ENCODE assay signal across 9 mouse cellular contexts in genomic region chr11:116850085-116850484, GRCm38 (mm10). TPM values are rescaled to one million over a fixed set of nuclear protein-coding genes. Genes with fewer than 3 reads are reported as not detected.
DNase-seq lines count a peak whose midpoint lies in the region; ATAC-seq lines count a peak whose summit lies in the region.
"Had no signal": no experiment of that assay in that cellular context is flagged by ENCODE, and none has a peak within 500 bp of the region (broad histone marks: within the 10 kb centered on the region; RNA-seq: fewer than 3 reads in every experiment).

No protein-coding gene starts in this region.

- no peak overlapping the region for H3K27ac ChIP-seq in neural tube, embryonic 11.5 days (ENCODE audit: low read depth, low read length)
- H3K27ac ChIP-seq in forebrain, embryonic 14.5 days (ENCODE audit: low read depth, low read length), result no peak overlapping the region
- H3K27ac ChIP-seq in liver, embryonic 12.5 days, result peak overlapping the region; percentile 99

- peak overlapping the region; percentile 73 for H3K4me3 ChIP-seq in neural tube, embryonic 11.5 days (ENCODE audit: low read depth, low read length)
- peak overlapping the region; percentile 99 for H3K4me3 ChIP-seq in forebrain, embryonic 14.5 days (ENCODE audit: low read depth, low read length)
- H3K4me3 ChIP-seq in liver, embryonic 12.5 days, result peak overlapping the region; percentile 99

- H3K9ac ChIP-seq in neural tube, embryonic 11.5 days (ENCODE audit: low read length), result no peak overlapping the region
- H3K9ac ChIP-seq in forebrain, embryonic 14.5 days (ENCODE audit: low read length), result 0 out of 2 replicates have a peak overlapping the region, but pooled peaks have one; percentile 96
- peak overlapping the region; percentile 99 for H3K9ac ChIP-seq in liver, embryonic 12.5 days

- no peaks in the 10 kb centered on the region for H3K27me3 ChIP-seq in neural tube, embryonic 11.5 days (ENCODE audit: control insufficient read depth, insufficient read depth, low read length)
- no peaks in the 10 kb centered on the region for H3K27me3 ChIP-seq in forebrain, embryonic 14.5 days (replicated peaks; ENCODE audit: control insufficient read depth, insufficient read depth, low read length)
- H3K27me3 ChIP-seq in liver, embryonic 12.5 days (replicated peaks), result no peaks in the 10 kb centered on the region

- peak overlapping the region; percentile 87; the same call in 1 of the 2 replicates for H3K4me2 ChIP-seq in neural tube, embryonic 11.5 days (ENCODE audit: low read depth)
- H3K4me2 ChIP-seq in forebrain, embryonic 14.5 days (ENCODE audit: low read length), result peak overlapping the region; percentile 84
- peak overlapping the region; percentile 91 for H3K4me2 ChIP-seq in liver, embryonic 12.5 days

- no peak for ATAC-seq in neural tube, embryonic 11.5 days (ENCODE audit: insufficient read depth, low FRiP score, low TSS enrichment)
- ATAC-seq in forebrain, embryonic 14.5 days, result no peak
- ATAC-seq in liver, embryonic 12.5 days, result no peak

- no peaks in the 10 kb centered on the region for H3K36me3 ChIP-seq in neural tube, embryonic 11.5 days (ENCODE audit: control insufficient read depth, insufficient read depth, low read length)
- peaks cover 52% of the 10 kb centered on the region for H3K36me3 ChIP-seq in forebrain, embryonic 14.5 days (ENCODE audit: control insufficient read depth, insufficient read depth, low read length)
- peaks cover 64% of the 10 kb centered on the region for H3K36me3 ChIP-seq in liver, embryonic 12.5 days

- 75% methylated on average over 4 of the region's 4 CpGs for WGBS in neural tube, embryonic 11.5 days
- WGBS in forebrain, embryonic 14.5 days, result 60% methylated on average over 4 of the region's 4 CpGs
- 30% methylated on average over 4 of the region's 4 CpGs for WGBS in liver, embryonic 12.5 days (ENCODE audit: insufficient replicate concordance)

- H3K4me1 ChIP-seq in neural tube, embryonic 11.5 days (ENCODE audit: control insufficient read depth, insufficient read depth, low read length), result peaks cover 16% of the 10 kb centered on the region
- peaks cover 22% of the 10 kb centered on the region for H3K4me1 ChIP-seq in forebrain, embryonic 14.5 days (ENCODE audit: control insufficient read depth, insufficient read depth, low read length)
- peaks cover 62% of the 10 kb centered on the region for H3K4me1 ChIP-seq in liver, embryonic 12.5 days

- H3K9me3 ChIP-seq in neural tube, embryonic 11.5 days (ENCODE audit: control insufficient read depth, low read length), result no peaks in the 10 kb centered on the region
- no peaks in the 10 kb centered on the region for H3K9me3 ChIP-seq in forebrain, embryonic 14.5 days (replicated peaks; ENCODE audit: control insufficient read depth, low read length)
- no peaks in the 10 kb centered on the region for H3K9me3 ChIP-seq in liver, embryonic 12.5 days (replicated peaks)

- no peak for DNase-seq in neural tube, embryonic 11.5 days (ENCODE audit: low spot score)
- DNase-seq in neural tube, embryonic 10.5 days (ENCODE audit: extremely low spot score, low spot score), result no peak
- no peak for DNase-seq in forebrain, embryonic 14.5 days (ENCODE audit: low spot score)
- DNase-seq in right cerebral cortex, postnatal 4 days, result no peak
- DNase-seq in natural killer cell, adult 2 months (ENCODE audit: low spot score in 2 of 2), result no peak
- no peak for DNase-seq in frontal cortex, postnatal 36 days (ENCODE audit: low spot score in 2 of 2)
- DNase-seq: adrenal gland, postnatal 14 days; thymus, postnatal 4 days had no signal

RNA-seq across cellular contexts. Expression of gene Mfsd11, which starts 2.2 kb away (rescaled TPM):
- 33.2 and 41.1 TPM in 2 replicates for polyA plus RNA-seq in neural tube, embryonic 11.5 days (2014; fragmentation: Nextera tagmentation; extraction: Ambion mirVana)
- 31.8 and 46.6 TPM in 2 replicates for polyA plus RNA-seq in forebrain, embryonic 14.5 days (2014; fragmentation: Nextera tagmentation; extraction: Ambion mirVana)
- polyA plus RNA-seq in liver, embryonic 12.5 days (2016; fragmentation: Nextera tagmentation; extraction: Ambion mirVana), result 13.6 and 15.0 TPM in 2 replicates

RNA-seq across cellular contexts. Expression of gene Srsf2, which starts 2.8 kb away (rescaled TPM):
- 917 and 938 TPM in 2 replicates for polyA plus RNA-seq in neural tube, embryonic 11.5 days (2014; fragmentation: Nextera tagmentation; extraction: Ambion mirVana)
- polyA plus RNA-seq in forebrain, embryonic 14.5 days (2014; fragmentation: Nextera tagmentation; extraction: Ambion mirVana), result 639 and 644 TPM in 2 replicates
- 801 and 808 TPM in 2 replicates for polyA plus RNA-seq in liver, embryonic 12.5 days (2016; fragmentation: Nextera tagmentation; extraction: Ambion mirVana)

RNA-seq across cellular contexts. Expression of gene Jmjd6, which starts 6.8 kb away (rescaled TPM):
- polyA plus RNA-seq in neural tube, embryonic 11.5 days (2014; fragmentation: Nextera tagmentation; extraction: Ambion mirVana), result 86.0 and 88.4 TPM in 2 replicates
- polyA plus RNA-seq in forebrain, embryonic 14.5 days (2014; fragmentation: Nextera tagmentation; extraction: Ambion mirVana), result 64.6 and 81.1 TPM in 2 replicates
- polyA plus RNA-seq in liver, embryonic 12.5 days (2016; fragmentation: Nextera tagmentation; extraction: Ambion mirVana), result 58.2 and 61.6 TPM in 2 replicates

RNA-seq across cellular contexts. Expression of gene Mettl23, which starts 7.0 kb away (rescaled TPM):
- polyA plus RNA-seq in neural tube, embryonic 11.5 days (2014; fragmentation: Nextera tagmentation; extraction: Ambion mirVana), result 61.2 and 63.6 TPM in 2 replicates
- 79.2 and 100 TPM in 2 replicates for polyA plus RNA-seq in forebrain, embryonic 14.5 days (2014; fragmentation: Nextera tagmentation; extraction: Ambion mirVana)
- polyA plus RNA-seq in liver, embryonic 12.5 days (2016; fragmentation: Nextera tagmentation; extraction: Ambion mirVana), result 47.6 and 49.5 TPM in 2 replicates

RNA-seq across cellular contexts. Expression of gene Mxra7, which starts 22.2 kb away (rescaled TPM):
- 46.0 and 51.1 TPM in 2 replicates for polyA plus RNA-seq in neural tube, embryonic 11.5 days (2014; fragmentation: Nextera tagmentation; extraction: Ambion mirVana)
- polyA plus RNA-seq in forebrain, embryonic 14.5 days (2014; fragmentation: Nextera tagmentation; extraction: Ambion mirVana), result 3.6 and 3.8 TPM in 2 replicates
- 6.9 and 7.2 TPM in 2 replicates for polyA plus RNA-seq in liver, embryonic 12.5 days (2016; fragmentation: Nextera tagmentation; extraction: Ambion mirVana)
